Mouse (Mus musculus) brain, embryonic 14.5 days (tissue): Measurements from ENCODE around the gene Mybbp1a.

Experiments used
- CTCF ChIP-seq: fragments of 200-500 bp; IDR thresholded peaks from 2 replicates; pipeline ENCODE4 v1.5.1; 2012; ENCODE audit warnings: inconsistent platforms, mild to moderate bottlenecking, moderate library complexity, borderline replicate concordance; ENCODE audit not compliant: insufficient read depth, insufficient read length; ENCODE audit errors: extremely low read depth
- POLR2A ChIP-seq: fragments of 200-500 bp; IDR thresholded peaks from 2 replicates; pipeline ENCODE4 v1.6.1; 2012; ENCODE audit warnings: mild to moderate bottlenecking, inconsistent platforms, borderline replicate concordance; ENCODE audit not compliant: poor library complexity, insufficient read depth, insufficient read length, severe bottlenecking; ENCODE audit errors: extremely low read depth

DNA sequence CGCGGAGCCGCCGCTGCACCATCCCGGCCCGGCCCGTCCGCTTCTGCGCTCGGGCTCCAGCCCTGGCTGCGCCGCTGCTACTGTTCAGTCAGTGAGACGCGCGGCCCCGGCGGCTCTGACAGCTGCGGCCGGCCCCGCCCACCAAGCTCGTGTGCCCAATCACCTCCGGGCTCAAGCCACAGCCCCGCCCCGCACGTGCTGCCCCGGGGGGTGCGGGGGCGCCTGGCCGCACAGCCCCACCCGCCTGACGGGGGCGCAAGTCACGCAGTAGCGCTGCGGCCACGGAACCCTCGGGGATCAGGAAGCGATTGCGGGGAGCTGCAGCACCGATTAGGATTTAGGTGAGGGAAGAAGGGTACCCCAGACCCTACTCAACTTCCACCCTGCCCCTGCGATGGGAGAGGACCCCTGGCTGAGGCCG lies 48.7 kb downstream of the Mybbp1a start, which contains the start of gene Spns2:
- TF ChIP-seq CTCF (peak; percentile 37; the same call in 1 of the 2 replicates), POLR2A (peak; percentile 78; the same call in 1 of the 2 replicates)
